Mouse (Mus musculus): ENCODE measurements around the gene Epb41l5. TPM values are rescaled to one million over a fixed set of nuclear protein-coding genes. Genes with fewer than 3 reads are reported as not detected.
A peak's percentile ranks its signal among the peaks of the same experiment; 100 is the strongest.

Epb41l5 gene
- polyA plus RNA-seq, 1 experiment from 2014 or later = 21.3 TPM

DNA sequence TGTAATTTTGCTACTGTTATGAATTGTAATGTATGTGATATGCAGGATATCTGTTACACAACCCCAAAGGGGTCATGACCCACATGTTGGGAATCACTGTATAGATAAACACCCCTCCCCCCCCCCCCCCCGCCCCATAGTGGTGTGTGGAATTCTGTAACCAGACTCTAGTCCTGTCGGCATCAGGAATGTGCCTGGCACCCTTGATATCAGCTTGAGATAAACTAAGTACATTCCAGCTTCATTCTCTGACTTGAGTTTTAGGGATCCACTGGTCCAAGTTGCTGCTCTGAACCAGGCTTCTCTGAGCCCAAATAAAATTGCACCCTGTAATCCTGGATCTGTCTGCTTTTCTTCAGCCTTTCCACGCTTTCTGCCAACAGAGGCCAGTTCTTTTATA is 107.2 kb downstream of the Epb41l5 start:
- H3K36me3 ChIP-seq (replicated peaks; ENCODE audit: control insufficient read depth, insufficient read depth) = peaks cover 10% of the 10 kb centered on the region; the same call in 1 of the 2 replicates
- WGBS = 86% methylated on average over 3 of the region's 3 CpGs

DNA sequence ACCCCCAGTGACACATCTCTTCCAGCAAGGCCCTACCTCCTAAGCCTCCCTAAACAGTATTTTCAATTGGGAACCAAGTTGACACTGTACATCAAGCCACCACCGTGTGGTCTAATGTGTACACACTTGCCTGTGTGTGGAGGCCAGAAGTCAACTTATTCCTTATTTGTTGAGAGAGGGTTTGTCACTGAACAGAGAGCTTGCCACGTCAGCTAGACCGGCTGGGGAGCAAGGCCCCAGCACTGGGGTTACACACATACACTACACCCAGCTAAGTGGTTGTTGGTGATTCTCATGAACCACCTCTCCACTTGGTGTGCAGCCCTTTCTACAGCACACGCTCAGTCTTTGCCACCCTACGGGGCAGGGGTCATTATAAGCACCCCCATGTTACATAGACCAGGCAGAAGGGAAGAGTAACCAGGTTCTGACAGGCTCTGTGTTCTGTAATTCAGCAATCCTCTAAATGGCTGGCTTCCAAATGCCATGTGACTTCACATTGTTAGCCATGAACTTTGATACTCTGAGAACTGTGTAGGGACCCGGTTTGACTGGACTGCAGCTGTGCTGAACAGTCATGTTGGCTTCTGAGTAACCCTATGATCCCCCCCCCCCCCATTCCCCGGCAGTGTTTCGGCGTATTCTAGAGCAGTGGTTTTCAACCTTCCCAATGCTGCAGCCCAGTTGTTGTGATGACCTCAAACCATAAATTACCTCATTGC is 107.8 kb downstream of the Epb41l5 start:
- Histone ChIP-seq H3K4me2 (replicated peaks) (no peak overlapping the region), H3K36me3 (replicated peaks; ENCODE audit: control insufficient read depth, insufficient read depth) (peaks cover 5% of the 10 kb centered on the region; the same call in 1 of the 2 replicates), H3K4me3 (replicated peaks; ENCODE audit: low read length) (no peak overlapping the region), H3K27ac (no peak overlapping the region), H3K27me3 (ENCODE audit: control insufficient read depth, insufficient read depth, low read length) (no peaks in the 10 kb centered on the region), H3K9ac (no peak overlapping the region), H3K9me3 (ENCODE audit: control insufficient read depth, low read length) (no peaks in the 10 kb centered on the region), H3K4me1 (replicated peaks; ENCODE audit: control insufficient read depth, insufficient read depth, low read length) (no peaks in the 10 kb centered on the region)
- DNase-seq (ENCODE audit: low spot score) (no peak), ATAC-seq (ENCODE audit: low FRiP score) (no peak)
- WGBS = 93% methylated on average over 9 of the region's 9 CpGs

More for the DNA sequence above, 107.2 kb downstream of the Epb41l5 start:
- Histone ChIP-seq H3K4me2 (replicated peaks) (no peak overlapping the region), H3K27ac (no peak overlapping the region), H3K4me3 (replicated peaks; ENCODE audit: low read length) (no peak overlapping the region), H3K9me3 (ENCODE audit: control insufficient read depth, low read length) (no peaks in the 10 kb centered on the region), H3K27me3 (ENCODE audit: control insufficient read depth, insufficient read depth, low read length) (no peaks in the 10 kb centered on the region), H3K4me1 (replicated peaks; ENCODE audit: control insufficient read depth, insufficient read depth, low read length) (no peaks in the 10 kb centered on the region), H3K9ac (no peak overlapping the region)
- DNase-seq (ENCODE audit: low spot score) (no peak), ATAC-seq (ENCODE audit: low FRiP score) (no peak)

DNA sequence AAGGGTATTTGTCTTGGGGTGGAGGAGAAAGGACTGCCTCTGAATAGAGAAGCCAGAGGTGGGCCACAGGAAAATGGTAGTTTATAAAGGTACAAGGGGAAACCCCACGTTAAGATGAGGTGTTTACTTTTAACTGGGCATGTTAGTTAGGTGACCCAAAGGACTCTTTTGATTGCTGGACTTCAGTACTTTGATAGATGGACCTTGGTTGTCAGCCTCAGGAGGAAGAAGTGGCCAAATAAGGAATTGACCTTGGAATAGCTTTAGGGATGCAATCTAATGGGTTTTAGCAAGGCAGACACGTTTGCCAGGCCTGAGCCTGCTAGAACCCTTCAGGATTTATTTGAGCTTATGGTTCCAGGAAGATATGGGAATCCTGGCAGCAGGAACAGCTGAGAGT is 109.5 kb downstream of the Epb41l5 start:
- Histone ChIP-seq H3K36me3 (replicated peaks; ENCODE audit: control insufficient read depth, insufficient read depth) (no peaks in the 10 kb centered on the region; the same call in 1 of the 2 replicates), H3K27me3 (ENCODE audit: control insufficient read depth, insufficient read depth, low read length) (no peaks in the 10 kb centered on the region), H3K27ac (no peak overlapping the region), H3K4me1 (replicated peaks; ENCODE audit: control insufficient read depth, insufficient read depth, low read length) (no peaks in the 10 kb centered on the region), H3K9ac (no peak overlapping the region), H3K9me3 (ENCODE audit: control insufficient read depth, low read length) (no peaks in the 10 kb centered on the region), H3K4me2 (replicated peaks) (no peak overlapping the region), H3K4me3 (replicated peaks; ENCODE audit: low read length) (no peak overlapping the region)
- WGBS = 68% methylated on average over 2 of the region's 2 CpGs
- ATAC-seq (ENCODE audit: low FRiP score) (no peak), DNase-seq (ENCODE audit: low spot score) (no peak)

DNA sequence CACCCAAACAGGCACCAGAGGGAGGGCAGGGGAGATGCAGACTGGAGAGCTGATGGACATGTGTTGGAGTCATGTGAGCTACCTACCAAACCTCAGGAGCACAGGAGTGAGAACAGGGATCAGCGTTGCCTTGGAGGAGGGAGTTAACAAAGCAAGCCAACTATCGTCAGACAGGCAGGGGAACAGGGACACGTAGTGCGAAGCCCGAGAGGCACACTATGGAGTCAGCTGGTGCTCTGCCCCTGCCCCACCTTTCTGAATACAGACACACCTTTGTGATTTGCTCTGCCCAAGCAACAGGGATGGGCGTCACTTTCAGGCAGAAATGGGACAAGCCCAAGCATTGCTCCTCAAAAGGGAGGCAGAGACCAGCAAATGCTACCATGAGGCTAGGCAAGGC is 111.1 kb downstream of the Epb41l5 start:
- Histone ChIP-seq H3K4me1 (replicated peaks; ENCODE audit: control insufficient read depth, insufficient read depth, low read length) (no peaks in the 10 kb centered on the region), H3K4me2 (replicated peaks) (no peak overlapping the region), H3K9ac (no peak overlapping the region), H3K36me3 (replicated peaks; ENCODE audit: control insufficient read depth, insufficient read depth) (no peaks in the 10 kb centered on the region), H3K9me3 (ENCODE audit: control insufficient read depth, low read length) (no peaks in the 10 kb centered on the region), H3K4me3 (replicated peaks; ENCODE audit: low read length) (no peak overlapping the region), H3K27me3 (ENCODE audit: control insufficient read depth, insufficient read depth, low read length) (no peaks in the 10 kb centered on the region), H3K27ac (no peak overlapping the region)
- ATAC-seq (ENCODE audit: low FRiP score) (no peak), DNase-seq (ENCODE audit: low spot score) (no peak)
- 91% methylated on average over 6 of the region's 6 CpGs for WGBS

DNA sequence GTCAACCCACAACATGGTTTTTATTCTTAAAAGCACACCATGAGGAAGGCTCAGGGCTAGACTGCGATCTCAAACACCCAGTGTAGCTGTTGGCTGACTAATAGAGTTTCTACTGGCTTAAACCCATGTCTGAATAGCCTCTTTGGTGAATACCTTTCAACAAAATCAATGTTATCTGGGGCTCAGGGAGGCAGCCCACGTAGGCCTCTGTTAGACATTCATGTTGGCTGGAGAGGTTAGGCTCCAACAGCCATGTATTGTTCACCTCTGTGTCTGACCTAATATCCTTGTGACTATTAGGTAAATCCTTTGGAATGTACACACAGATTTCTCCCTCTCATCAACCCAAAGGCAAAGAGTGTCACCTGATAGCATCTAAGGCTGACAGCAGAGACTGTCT is 112.7 kb downstream of the Epb41l5 start:
- Histone ChIP-seq H3K36me3 (replicated peaks; ENCODE audit: control insufficient read depth, insufficient read depth) (no peaks in the 10 kb centered on the region), H3K27ac (no peak overlapping the region), H3K9ac (no peak overlapping the region), H3K4me3 (replicated peaks; ENCODE audit: low read length) (no peak overlapping the region), H3K4me2 (replicated peaks) (no peak overlapping the region), H3K9me3 (ENCODE audit: control insufficient read depth, low read length) (no peaks in the 10 kb centered on the region), H3K27me3 (ENCODE audit: control insufficient read depth, insufficient read depth, low read length) (no peaks in the 10 kb centered on the region), H3K4me1 (replicated peaks; ENCODE audit: control insufficient read depth, insufficient read depth, low read length) (no peaks in the 10 kb centered on the region)
- 90% methylated on average over 2 of the region's 2 CpGs for WGBS
- ATAC-seq (ENCODE audit: low FRiP score) = no peak
- DNase-seq (ENCODE audit: low spot score) = no peak

DNA sequence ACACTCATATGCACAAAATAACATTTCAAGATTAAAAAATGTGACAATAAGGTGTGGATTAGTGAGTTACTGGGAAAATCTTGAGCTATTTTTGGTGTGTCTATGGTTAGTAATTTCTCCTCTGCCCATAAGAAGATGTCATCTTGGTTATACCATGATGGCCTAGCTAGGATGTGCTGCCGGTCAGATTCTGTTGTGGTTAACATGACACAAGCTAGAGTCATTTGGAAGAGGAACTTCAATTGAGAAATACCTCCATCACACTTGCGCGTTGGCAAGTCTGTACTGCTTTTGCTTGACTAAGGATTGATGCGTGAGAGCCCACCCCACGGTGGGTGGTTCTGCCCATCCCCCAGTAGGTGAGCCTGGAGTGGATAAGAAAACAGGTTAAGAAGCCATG is 114.5 kb downstream of the Epb41l5 start:
- H3K4me2 ChIP-seq (replicated peaks) = no peak overlapping the region
- H3K27me3 ChIP-seq (ENCODE audit: control insufficient read depth, insufficient read depth, low read length) = no peaks in the 10 kb centered on the region
- H3K4me3 ChIP-seq (replicated peaks; ENCODE audit: low read length) = no peak overlapping the region
- H3K9ac ChIP-seq = no peak overlapping the region
- no peak for ATAC-seq (ENCODE audit: low FRiP score)
- no peaks in the 10 kb centered on the region for H3K4me1 ChIP-seq (replicated peaks; ENCODE audit: control insufficient read depth, insufficient read depth, low read length)
- 94% methylated on average over 5 of the region's 5 CpGs for WGBS
- H3K9me3 ChIP-seq (ENCODE audit: control insufficient read depth, low read length) = no peaks in the 10 kb centered on the region
- no peak for DNase-seq (ENCODE audit: low spot score)
- H3K36me3 ChIP-seq (replicated peaks; ENCODE audit: control insufficient read depth, insufficient read depth) = peaks cover 5% of the 10 kb centered on the region
- H3K27ac ChIP-seq = no peak overlapping the region

DNA sequence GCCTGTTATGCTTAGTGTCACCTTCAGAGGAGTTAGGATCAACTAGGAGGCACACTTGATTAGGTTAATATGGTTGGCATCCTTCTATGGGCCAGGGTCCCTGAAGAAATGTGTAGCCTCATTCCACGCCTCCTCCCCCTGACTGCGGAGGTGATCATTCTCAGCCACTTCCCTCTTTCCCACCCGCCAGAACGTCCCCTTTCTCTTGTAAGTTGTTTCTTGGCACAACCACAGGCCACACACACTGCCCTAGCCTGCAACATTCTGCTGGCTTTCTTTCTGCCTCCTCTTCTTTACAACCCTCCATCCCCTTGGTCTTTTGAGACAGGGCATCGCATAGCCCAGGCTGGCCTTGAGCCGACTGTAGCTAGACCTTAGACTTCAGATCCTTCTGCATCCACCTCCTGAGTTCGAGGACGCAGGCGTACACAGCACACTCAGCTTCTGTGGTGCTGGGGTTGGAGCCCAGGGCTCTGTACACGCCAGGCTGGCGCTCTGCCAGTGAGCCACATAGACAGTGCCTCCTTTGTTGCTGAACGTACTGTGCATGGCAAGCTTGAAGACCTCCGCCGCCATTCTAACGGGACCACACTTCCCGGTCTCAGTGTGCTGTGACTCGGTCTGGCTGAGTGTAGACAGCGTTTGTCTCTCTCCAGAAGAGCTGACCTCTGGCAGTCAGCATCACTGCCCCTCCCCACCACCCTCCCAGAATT is 115.6 kb downstream of the Epb41l5 start:
- no peak overlapping the region for H3K4me2 ChIP-seq (replicated peaks)
- H3K27ac ChIP-seq = no peak overlapping the region
- DNase-seq (ENCODE audit: low spot score) = peak; percentile 41
- no peaks in the 10 kb centered on the region for H3K4me1 ChIP-seq (replicated peaks; ENCODE audit: control insufficient read depth, insufficient read depth, low read length)
- 0 out of 2 replicates have a peak, but pooled peaks cover 3% of the 10 kb centered on the region for H3K9me3 ChIP-seq (ENCODE audit: control insufficient read depth, low read length)
- ATAC-seq (ENCODE audit: low FRiP score) = peak; percentile 80
- no peak overlapping the region for H3K4me3 ChIP-seq (replicated peaks; ENCODE audit: low read length)
- no peak overlapping the region for H3K9ac ChIP-seq
- H3K27me3 ChIP-seq (ENCODE audit: control insufficient read depth, insufficient read depth, low read length) = no peaks in the 10 kb centered on the region
- 76% methylated on average over 18 of the region's 18 CpGs for WGBS
- peaks cover 16% of the 10 kb centered on the region for H3K36me3 ChIP-seq (replicated peaks; ENCODE audit: control insufficient read depth, insufficient read depth)

DNA sequence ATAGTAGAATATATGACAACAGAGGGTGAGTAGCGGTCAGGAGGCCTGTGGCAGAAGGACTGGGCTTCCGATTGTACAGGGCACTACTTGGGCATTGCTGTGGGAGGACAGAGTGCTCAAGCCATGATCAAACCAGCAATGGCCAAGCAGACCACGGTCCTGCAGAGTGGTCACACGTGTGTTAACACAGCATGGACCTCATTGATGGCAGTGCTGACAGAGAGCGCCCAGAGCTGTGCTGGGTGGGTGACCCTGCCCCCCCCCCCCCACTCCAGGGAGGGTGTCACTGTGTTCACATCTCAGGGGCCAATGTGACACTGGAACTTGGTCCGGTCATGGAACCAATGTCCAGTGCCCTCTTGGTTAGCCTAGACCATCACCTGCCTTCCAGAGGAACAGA is 116.6 kb downstream of the Epb41l5 start:
- Histone ChIP-seq H3K36me3 (replicated peaks; ENCODE audit: control insufficient read depth, insufficient read depth) (peaks cover 20% of the 10 kb centered on the region), H3K4me1 (replicated peaks; ENCODE audit: control insufficient read depth, insufficient read depth, low read length) (0 out of 2 replicates have a peak, but pooled peaks cover under 1% of the 10 kb centered on the region), H3K27me3 (ENCODE audit: control insufficient read depth, insufficient read depth, low read length) (no peaks in the 10 kb centered on the region), H3K9me3 (ENCODE audit: control insufficient read depth, low read length) (0 out of 2 replicates have a peak, but pooled peaks cover 3% of the 10 kb centered on the region), H3K4me2 (replicated peaks) (no peak overlapping the region), H3K27ac (no peak overlapping the region), H3K4me3 (replicated peaks; ENCODE audit: low read length) (no peak overlapping the region), H3K9ac (no peak overlapping the region)
- DNase-seq (ENCODE audit: low spot score) (no peak), ATAC-seq (ENCODE audit: low FRiP score) (no peak; the same call in 1 of the 2 replicates)
- 96% methylated on average over 6 of the region's 6 CpGs for WGBS

DNA sequence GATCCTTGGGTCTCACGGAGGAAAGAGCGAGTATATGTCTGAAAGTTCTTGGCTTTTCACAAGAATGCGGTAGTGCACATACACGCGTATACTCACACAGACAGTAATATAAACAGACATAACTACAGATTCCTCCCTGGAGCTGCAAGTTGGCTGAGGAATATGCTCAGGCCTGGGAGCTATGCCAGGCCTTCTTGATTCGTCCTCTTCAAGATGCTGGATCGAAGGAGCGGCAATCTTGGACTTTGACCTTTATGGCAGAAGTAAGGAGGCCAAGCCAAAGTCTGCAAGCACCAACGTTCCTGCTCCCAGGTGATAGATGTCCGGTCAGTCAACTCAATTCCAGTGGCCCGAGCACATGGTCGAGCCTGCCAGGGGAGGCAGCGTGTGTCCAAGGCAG is 117.9 kb downstream of the Epb41l5 start:
- no peak overlapping the region for H3K27ac ChIP-seq
- 0 out of 2 replicates have a peak, but pooled peaks cover 3% of the 10 kb centered on the region for H3K9me3 ChIP-seq (ENCODE audit: control insufficient read depth, low read length)
- ATAC-seq (ENCODE audit: low FRiP score) = no peak
- DNase-seq (ENCODE audit: low spot score) = no peak
- 95% methylated on average over 13 of the region's 13 CpGs for WGBS
- no peak overlapping the region for H3K9ac ChIP-seq
- peaks cover 20% of the 10 kb centered on the region for H3K36me3 ChIP-seq (replicated peaks; ENCODE audit: control insufficient read depth, insufficient read depth)
- no peaks in the 10 kb centered on the region for H3K27me3 ChIP-seq (ENCODE audit: control insufficient read depth, insufficient read depth, low read length)
- H3K4me3 ChIP-seq (replicated peaks; ENCODE audit: low read length) = no peak overlapping the region
- no peak overlapping the region for H3K4me2 ChIP-seq (replicated peaks)
- H3K4me1 ChIP-seq (replicated peaks; ENCODE audit: control insufficient read depth, insufficient read depth, low read length) = peaks cover 9% of the 10 kb centered on the region
